ENCODE assay signal across 36 mouse cellular contexts in the genomic region with DNA sequence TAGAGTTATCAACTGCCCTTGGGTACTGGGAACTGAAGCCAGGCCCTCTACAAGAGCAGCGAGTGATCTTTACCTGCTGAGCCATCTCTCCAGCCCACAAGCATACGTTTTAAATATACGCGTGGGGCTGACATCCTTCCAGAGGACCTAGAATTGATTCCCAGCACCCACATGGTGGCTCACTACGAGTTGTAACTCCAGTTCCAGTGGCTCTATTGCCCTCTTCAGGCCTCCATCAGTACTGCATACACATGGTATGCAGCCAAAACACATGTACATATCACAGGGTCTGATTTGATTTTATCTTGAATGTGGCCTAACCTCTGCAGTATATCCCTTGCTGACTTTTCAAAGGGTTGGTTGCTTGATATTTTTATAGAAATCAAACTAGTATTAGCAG. TPM values are rescaled to one million over a fixed set of nuclear protein-coding genes. Genes with fewer than 3 reads are reported as not detected.
DNase-seq lines count a peak whose midpoint lies in the region; ATAC-seq and TF ChIP-seq lines count a peak whose summit lies in the region.
"Had no signal": no experiment of that assay in that cellular context is flagged by ENCODE, and none has a peak within 500 bp of the region (broad histone marks: within the 10 kb centered on the region; RNA-seq: fewer than 3 reads in every experiment).

No protein-coding gene starts in this region.

- H3K4me3 ChIP-seq in intestine, postnatal 0 days (ENCODE audit: low read depth, low read length) = no peak overlapping the region
- H3K4me3 ChIP-seq in intestine, embryonic 16.5 days (ENCODE audit: low read length) = no peak overlapping the region
- no peak overlapping the region for H3K4me3 ChIP-seq in E14TG2a.4 (replicated peaks; ENCODE audit: low read length)
- no peak overlapping the region for H3K4me3 ChIP-seq in ES-E14 (ENCODE audit: insufficient read depth in 1 of 2, low read depth in 1 of 2, low read length in 2 of 2, poor library complexity in 1 of 2, severe bottlenecking in 1 of 2)
- no peak overlapping the region for H3K4me3 ChIP-seq in limb, embryonic 15.5 days
- H3K4me3 ChIP-seq in midbrain, embryonic 11.5 days (ENCODE audit: low read depth, low read length) = no peak overlapping the region
- H3K4me3 ChIP-seq: forebrain, embryonic 10.5 days; hindbrain, embryonic 12.5 days; layer of hippocampus, adult 2 months; midbrain, embryonic 13.5 days; neural tube, embryonic 12.5 days had no signal

- no peak overlapping the region for H3K27ac ChIP-seq in intestine, postnatal 0 days (ENCODE audit: low read depth, low read length)
- H3K27ac ChIP-seq in intestine, embryonic 16.5 days (ENCODE audit: low read length) = no peak overlapping the region
- no peak overlapping the region for H3K27ac ChIP-seq in ES-E14 (ENCODE audit: insufficient read depth, low read depth, low read length, poor library complexity, severe bottlenecking)
- 0 out of 2 replicates have a peak overlapping the region, but pooled peaks have one; percentile 39 for H3K27ac ChIP-seq in limb, embryonic 15.5 days
- H3K27ac ChIP-seq in midbrain, embryonic 11.5 days (ENCODE audit: low read depth, low read length) = no peak overlapping the region
- H3K27ac ChIP-seq: forebrain, embryonic 10.5 days; hindbrain, embryonic 12.5 days; layer of hippocampus, adult 2 months; midbrain, embryonic 13.5 days; neural tube, embryonic 12.5 days had no signal

- H3K4me2 ChIP-seq in intestine, postnatal 0 days (replicated peaks; ENCODE audit: low read depth) = no peak overlapping the region
- no peak overlapping the region for H3K4me2 ChIP-seq in intestine, embryonic 16.5 days (ENCODE audit: low read depth, low read length)
- no peak overlapping the region for H3K4me2 ChIP-seq in limb, embryonic 15.5 days
- no peak overlapping the region for H3K4me2 ChIP-seq in midbrain, embryonic 11.5 days
- H3K4me2 ChIP-seq: hindbrain, embryonic 12.5 days; midbrain, embryonic 13.5 days; neural tube, embryonic 12.5 days had no signal

- peak; percentile 31; the same call in 1 of the 2 replicates for TF ChIP-seq CTCF in intestine, postnatal 0 days (IDR thresholded peaks at IDR 0.05; ENCODE audit: low read depth)
- TF ChIP-seq CTCF in E14TG2a.4 (conservative IDR thresholded peaks at IDR 0.05; ENCODE audit: low read length) = peak; percentile 28; the same call in 1 of the 2 replicates

- WGBS in intestine, postnatal 0 days = 89% methylated on average over 5 of the region's 5 CpGs
- 88% methylated on average over 5 of the region's 5 CpGs for WGBS in intestine, embryonic 16.5 days
- WGBS in limb, embryonic 15.5 days = 93% methylated on average over 5 of the region's 5 CpGs
- WGBS in midbrain, embryonic 11.5 days = 98% methylated on average over 5 of the region's 5 CpGs

- peaks cover 4% of the 10 kb centered on the region for H3K9me3 ChIP-seq in intestine, postnatal 0 days (ENCODE audit: control insufficient read depth)
- H3K9me3 ChIP-seq in intestine, embryonic 16.5 days (ENCODE audit: control insufficient read depth, low read length) = peaks cover 3% of the 10 kb centered on the region; the same call in 1 of the 2 replicates
- H3K9me3 ChIP-seq in E14TG2a.4 (ENCODE audit: low read length) (peaks cover 5% of the 10 kb centered on the region), ES-E14 (ENCODE audit: control insufficient read depth, insufficient read depth, low read depth, low read length) (no peaks in the 10 kb centered on the region)
- no peaks in the 10 kb centered on the region for H3K9me3 ChIP-seq in limb, embryonic 15.5 days
- H3K9me3 ChIP-seq in midbrain, embryonic 11.5 days (ENCODE audit: control insufficient read depth, low read length) = peaks cover 4% of the 10 kb centered on the region; the same call in 1 of the 2 replicates
- H3K9me3 ChIP-seq: hindbrain, embryonic 12.5 days; midbrain, embryonic 13.5 days; neural tube, embryonic 12.5 days had no signal

- H3K27me3 ChIP-seq in intestine, postnatal 0 days (replicated peaks; ENCODE audit: control insufficient read depth, insufficient read depth, low read length) = no peaks in the 10 kb centered on the region
- no peaks in the 10 kb centered on the region for H3K27me3 ChIP-seq in intestine, embryonic 16.5 days (replicated peaks; ENCODE audit: control insufficient read depth, insufficient read depth, low read length)
- peaks cover 5% of the 10 kb centered on the region; the same call in 1 of the 2 replicates for H3K27me3 ChIP-seq in E14TG2a.4 (ENCODE audit: insufficient read depth, low read length)
- no peaks in the 10 kb centered on the region for H3K27me3 ChIP-seq in limb, embryonic 15.5 days
- H3K27me3 ChIP-seq in midbrain, embryonic 11.5 days (ENCODE audit: control insufficient read depth, insufficient read depth, low read length) = no peaks in the 10 kb centered on the region
- H3K27me3 ChIP-seq: hindbrain, embryonic 12.5 days; midbrain, embryonic 13.5 days; neural tube, embryonic 12.5 days had no signal

- no peak for ATAC-seq in intestine, postnatal 0 days
- no peak for ATAC-seq in intestine, embryonic 16.5 days
- ATAC-seq in limb, embryonic 15.5 days (ENCODE audit: insufficient number of reproducible peaks, low FRiP score, low TSS enrichment, low read depth) = no peak
- no peak for ATAC-seq in midbrain, embryonic 11.5 days (ENCODE audit: low FRiP score)
- ATAC-seq: inflammation-experienced regulatory T-cells, adult 6 months; midbrain, embryonic 13.5 days had no signal

- no peaks in the 10 kb centered on the region for H3K4me1 ChIP-seq in intestine, postnatal 0 days (replicated peaks; ENCODE audit: control insufficient read depth, insufficient read depth, low read length)
- H3K4me1 ChIP-seq in intestine, embryonic 16.5 days (ENCODE audit: control insufficient read depth, insufficient read depth, low read length) = no peaks in the 10 kb centered on the region
- H3K4me1 ChIP-seq in E14TG2a.4 (replicated peaks; ENCODE audit: low read depth, low read length) (peaks cover 31% of the 10 kb centered on the region), ES-E14 (ENCODE audit: control insufficient read depth in 2 of 2, insufficient read depth in 2 of 2, low read length in 2 of 2, poor library complexity in 1 of 2) (peaks cover 0 to 2% of the 10 kb centered on the region in 2 experiments; a peak in 1 of 4 replicates)
- H3K4me1 ChIP-seq in limb, embryonic 15.5 days = peaks cover 35% of the 10 kb centered on the region
- H3K4me1 ChIP-seq in midbrain, embryonic 11.5 days (ENCODE audit: control insufficient read depth, insufficient read depth, low read length) = no peaks in the 10 kb centered on the region
- H3K4me1 ChIP-seq: midbrain, embryonic 13.5 days had no signal

- in situ Hi-C loops in ES-E14 (cut with MboI; ENCODE audit: low sequenced_read_pairs in 2 of 2, unreplicated experiment in 2 of 2) = no loop called here

- no peak for DNase-seq in ES-E14 (ENCODE audit: low read depth, low spot score)
- DNase-seq in midbrain, embryonic 11.5 days (ENCODE audit: low spot score, missing footprints) = no peak
- DNase-seq in natural killer cell, adult 2 months (ENCODE audit: low spot score in 2 of 2) = no peak
- DNase-seq: cerebellum, adult 18-20 months; cerebellum, postnatal 14 days; kidney, adult 8-10 months; kidney, postnatal 25 days; layer of hippocampus, postnatal 36 days; lung, adult 2 months; lung, postnatal 14 days; retina, postnatal 1 day; right cerebral cortex, postnatal 25 days; thymus, postnatal 36 days had no signal

- H3K9ac ChIP-seq in intestine, postnatal 0 days (ENCODE audit: low read depth, low read length) = no peak overlapping the region
- H3K9ac ChIP-seq in intestine, embryonic 16.5 days (ENCODE audit: low read depth, low read length) = no peak overlapping the region
- H3K9ac ChIP-seq in ES-E14 (ENCODE audit: insufficient read depth, low read depth, low read length, poor library complexity, severe bottlenecking) = no peak overlapping the region
- no peak overlapping the region for H3K9ac ChIP-seq in limb, embryonic 15.5 days
- H3K9ac ChIP-seq in midbrain, embryonic 11.5 days (ENCODE audit: low read length) = no peak overlapping the region
- H3K9ac ChIP-seq: hindbrain, embryonic 12.5 days; midbrain, embryonic 13.5 days; neural tube, embryonic 12.5 days had no signal

- H3K36me3 ChIP-seq in intestine, postnatal 0 days (ENCODE audit: control insufficient read depth, insufficient read depth) = no peaks in the 10 kb centered on the region
- H3K36me3 ChIP-seq in intestine, embryonic 16.5 days (ENCODE audit: control insufficient read depth, insufficient read depth, low read length) = no peaks in the 10 kb centered on the region
- H3K36me3 ChIP-seq in E14TG2a.4 (ENCODE audit: insufficient read depth, low read length) (no peaks in the 10 kb centered on the region), ES-E14 (ENCODE audit: control insufficient read depth, insufficient read depth, low read length, poor library complexity, severe bottlenecking) (no peaks in the 10 kb centered on the region)
- H3K36me3 ChIP-seq in limb, embryonic 15.5 days = no peaks in the 10 kb centered on the region
- H3K36me3 ChIP-seq in midbrain, embryonic 11.5 days (ENCODE audit: control insufficient read depth, insufficient read depth, low read length) = no peaks in the 10 kb centered on the region
- H3K36me3 ChIP-seq: forebrain, embryonic 10.5 days; hindbrain, embryonic 12.5 days; midbrain, embryonic 13.5 days; neural tube, embryonic 12.5 days had no signal

TF ChIP-seq in ES-E14, 5 proteins besides CTCF, POLR2A, EP300 and RAD21:
- TF ChIP-seq HCFC1 (IDR thresholded peaks at IDR 0.05; ENCODE audit: borderline replicate concordance, insufficient read depth, low read length) = no peak
- TF ChIP-seq ZC3H11A (IDR thresholded peaks at IDR 0.05; ENCODE audit: borderline replicate concordance, low read depth, low read length) = peak; percentile 26; the same call in 1 of the 2 replicates
- TF ChIP-seq CHD2 (IDR thresholded peaks at IDR 0.05; ENCODE audit: low read depth, low read length) = no peak
- TF ChIP-seq ZNF384 (IDR thresholded peaks at IDR 0.05; ENCODE audit: low read depth, low read length) = no peak
- no peak for TF ChIP-seq MAFK (IDR thresholded peaks at IDR 0.05; ENCODE audit: insufficient read depth, low read depth, low read length)

RNA-seq across cellular contexts. Expression of a gene that starts 23.0 kb away (rescaled TPM):
- not detected in 2 replicates for polyA plus RNA-seq in intestine, postnatal 0 days (2015; fragmentation: Nextera tagmentation; extraction: Ambion mirVana)
- not detected in 2 replicates for polyA plus RNA-seq in intestine, embryonic 16.5 days (2015; fragmentation: Nextera tagmentation; extraction: Ambion mirVana)
- total RNA-seq in ES-E14 (2012; rRNA removed) = not detected in 2 replicates
- not detected in 2 replicates for polyA plus RNA-seq in limb, embryonic 15.5 days (2015; fragmentation: Nextera tagmentation; extraction: Ambion mirVana)
- polyA plus RNA-seq in midbrain, embryonic 11.5 days (2014; fragmentation: Nextera tagmentation; extraction: Ambion mirVana) = not detected in 2 replicates
- total RNA-seq: adrenal gland, adult 18-20 months; gastrocnemius, postnatal 4 days; heart, adult 8-10 months; heart, postnatal 25 days; layer of hippocampus, adult 2 months; layer of hippocampus, postnatal 36 days; left cerebral cortex, postnatal 10 days; megakaryocyte, adult 5-6 weeks; monocyte, adult 5-6 weeks had no signal
- polyA plus RNA-seq: C2C12; embryonic facial prominence, embryonic 11.5 days; forebrain, embryonic 10.5 days; heart, embryonic 14.5 days; hindbrain, embryonic 12.5 days; inflammation-experienced regulatory T-cells, adult 6 months; limb, embryonic 14.5 days; lung, adult 2 months; midbrain, embryonic 13.5 days; neural tube, embryonic 12.5 days; spleen, adult 2 months; stomach, embryonic 14.5 days had no signal
